10 mouse cellular contexts compared by ENCODE assay signal in genomic region chr2:91470055-91470647, GRCm38 (mm10). TPM values are rescaled to one million over a fixed set of nuclear protein-coding genes. Genes with fewer than 3 reads are reported as not detected.
A peak's percentile ranks its signal among the peaks of the same experiment; 100 is the strongest.
DNase-seq lines count a peak whose midpoint lies in the region; ATAC-seq lines count a peak whose summit lies in the region.
"Had no signal": no experiment of that assay in that cellular context is flagged by ENCODE, and none has a peak within 500 bp of the region (broad histone marks: within the 10 kb centered on the region; RNA-seq: fewer than 3 reads in every experiment).

No protein-coding gene starts in this region.

- peak; percentile 57; the same call in 1 of the 2 replicates for ATAC-seq in forebrain, embryonic 13.5 days
- peak; percentile 62 for ATAC-seq in neural tube, embryonic 14.5 days (ENCODE audit: low read depth)
- no peak for ATAC-seq in granulocyte monocyte progenitor cell, adult 5-6 weeks (replicated peaks; ENCODE audit: poor library complexity, severe bottlenecking)
- no peak for ATAC-seq in kidney, embryonic 15.5 days (replicated peaks; ENCODE audit: low FRiP score)

- peak overlapping the region; percentile 9; the same call in 1 of the 2 replicates for H3K9ac ChIP-seq in forebrain, embryonic 13.5 days
- 0 out of 2 replicates have a peak overlapping the region, but pooled peaks have one; percentile 3 for H3K9ac ChIP-seq in neural tube, embryonic 14.5 days (replicated peaks; ENCODE audit: low read depth, low read length)
- no peak overlapping the region for H3K9ac ChIP-seq in kidney, embryonic 15.5 days

- peak; percentile 28 for DNase-seq in cerebellum, adult 9-10 months
- no peak for DNase-seq in cerebellum, adult 11-12 months
- DNase-seq in left cerebral cortex, adult 11 months (ENCODE audit: low spot score), result peak; percentile 71
- no peak for DNase-seq in thymus, postnatal 14 days
- DNase-seq: kidney, adult 2 months had no signal

- H3K4me1 ChIP-seq in forebrain, embryonic 13.5 days, result peaks cover 40% of the 10 kb centered on the region
- H3K4me1 ChIP-seq in neural tube, embryonic 14.5 days (ENCODE audit: control insufficient read depth, insufficient read depth, low read length), result peaks cover 6% of the 10 kb centered on the region
- H3K4me1 ChIP-seq in kidney, embryonic 15.5 days, result peaks cover 30% of the 10 kb centered on the region

- 18% methylated on average over 7 of the region's 7 CpGs for WGBS in forebrain, embryonic 13.5 days
- 16% methylated on average over 7 of the region's 7 CpGs for WGBS in neural tube, embryonic 14.5 days
- 48% methylated on average over 7 of the region's 7 CpGs for WGBS in kidney, embryonic 15.5 days

- no peak overlapping the region for H3K4me3 ChIP-seq in forebrain, embryonic 13.5 days
- no peak overlapping the region for H3K4me3 ChIP-seq in neural tube, embryonic 14.5 days (ENCODE audit: low read depth, low read length)
- H3K4me3 ChIP-seq in kidney, embryonic 15.5 days (replicated peaks), result no peak overlapping the region
- H3K4me3 ChIP-seq: megakaryocyte, embryonic 14.5 days had no signal

- 0 out of 2 replicates have a peak overlapping the region, but pooled peaks have one; percentile 23 for H3K4me2 ChIP-seq in forebrain, embryonic 13.5 days
- H3K4me2 ChIP-seq in neural tube, embryonic 14.5 days (ENCODE audit: low read depth, low read length), result no peak overlapping the region
- no peak overlapping the region for H3K4me2 ChIP-seq in kidney, embryonic 15.5 days

- H3K36me3 ChIP-seq in forebrain, embryonic 13.5 days (ENCODE audit: poor library complexity, severe bottlenecking), result peaks cover 42% of the 10 kb centered on the region
- H3K36me3 ChIP-seq in neural tube, embryonic 14.5 days (ENCODE audit: control insufficient read depth, insufficient read depth, low read length), result no peaks in the 10 kb centered on the region; the same call in 1 of the 2 replicates
- H3K36me3 ChIP-seq in kidney, embryonic 15.5 days, result peaks cover 39% of the 10 kb centered on the region

- H3K9me3 ChIP-seq in forebrain, embryonic 13.5 days (replicated peaks), result no peaks in the 10 kb centered on the region
- H3K9me3 ChIP-seq in neural tube, embryonic 14.5 days (ENCODE audit: control insufficient read depth, low read length), result no peaks in the 10 kb centered on the region
- no peaks in the 10 kb centered on the region for H3K9me3 ChIP-seq in kidney, embryonic 15.5 days (replicated peaks)
- H3K9me3 ChIP-seq: megakaryocyte, embryonic 14.5 days had no signal

- 0 out of 2 replicates have a peak overlapping the region, but pooled peaks have one; percentile 26 for H3K27ac ChIP-seq in forebrain, embryonic 13.5 days
- H3K27ac ChIP-seq in neural tube, embryonic 14.5 days (ENCODE audit: low read depth, low read length), result no peak overlapping the region
- no peak overlapping the region for H3K27ac ChIP-seq in kidney, embryonic 15.5 days

- no peaks in the 10 kb centered on the region for H3K27me3 ChIP-seq in forebrain, embryonic 13.5 days
- no peaks in the 10 kb centered on the region for H3K27me3 ChIP-seq in neural tube, embryonic 14.5 days (ENCODE audit: control insufficient read depth, insufficient read depth, low read length)
- no peaks in the 10 kb centered on the region for H3K27me3 ChIP-seq in kidney, embryonic 15.5 days

RNA-seq across cellular contexts. Expression of gene Lrp4, which starts 12.8 kb away (rescaled TPM):
- polyA plus RNA-seq in forebrain, embryonic 13.5 days (2015; fragmentation: Nextera tagmentation; extraction: Ambion mirVana), result 10.3 and 11.3 TPM in 2 replicates
- polyA plus RNA-seq in neural tube, embryonic 14.5 days (2014; fragmentation: Nextera tagmentation; extraction: Ambion mirVana), result 6.4 and 7.2 TPM in 2 replicates
- total RNA-seq in granulocyte monocyte progenitor cell, adult 5-6 weeks (2014; fragmentation: Nextera tagmentation), result 2.6 and 2.8 TPM in 2 replicates
- 5.2 and 5.4 TPM in 2 replicates for total RNA-seq in granulocyte monocyte progenitor cell, adult 5-6 weeks (2017)
- polyA plus RNA-seq in kidney, embryonic 15.5 days (2015; fragmentation: Nextera tagmentation; extraction: Ambion mirVana), result 9.3 and 9.5 TPM in 2 replicates

RNA-seq across cellular contexts. Expression of gene 1110051M20Rik, which starts 25.6 kb away (rescaled TPM):
- 137 and 149 TPM in 2 replicates for polyA plus RNA-seq in forebrain, embryonic 13.5 days (2015; fragmentation: Nextera tagmentation; extraction: Ambion mirVana)
- 149 and 163 TPM in 2 replicates for polyA plus RNA-seq in neural tube, embryonic 14.5 days (2014; fragmentation: Nextera tagmentation; extraction: Ambion mirVana)
- total RNA-seq in granulocyte monocyte progenitor cell, adult 5-6 weeks (2014; fragmentation: Nextera tagmentation), result 8.8 and 9.6 TPM in 2 replicates
- total RNA-seq in granulocyte monocyte progenitor cell, adult 5-6 weeks (2017), result 5.8 and 6.7 TPM in 2 replicates
- 56.0 and 65.7 TPM in 2 replicates for polyA plus RNA-seq in kidney, embryonic 15.5 days (2015; fragmentation: Nextera tagmentation; extraction: Ambion mirVana)

RNA-seq across cellular contexts. Expression of gene Ckap5, which starts 56.4 kb away (rescaled TPM):
- 185 and 187 TPM in 2 replicates for polyA plus RNA-seq in forebrain, embryonic 13.5 days (2015; fragmentation: Nextera tagmentation; extraction: Ambion mirVana)
- polyA plus RNA-seq in neural tube, embryonic 14.5 days (2014; fragmentation: Nextera tagmentation; extraction: Ambion mirVana), result 117 and 123 TPM in 2 replicates
- total RNA-seq in granulocyte monocyte progenitor cell, adult 5-6 weeks (2014; fragmentation: Nextera tagmentation), result 44.9 and 84.2 TPM in 2 replicates
- 80.5 and 87.9 TPM in 2 replicates for total RNA-seq in granulocyte monocyte progenitor cell, adult 5-6 weeks (2017)
- 83.3 and 100 TPM in 2 replicates for polyA plus RNA-seq in kidney, embryonic 15.5 days (2015; fragmentation: Nextera tagmentation; extraction: Ambion mirVana)

Comparison
In these comparisons a context has a peak if more than half of its experiments do, and no peak if none do; other contexts are left out.
1. DNase-seq: peak in cerebellum, adult 9-10 months (single experiment) and left cerebral cortex, adult 11 months (single experiment); none in cerebellum, adult 11-12 months (single experiment) and thymus, postnatal 14 days (single experiment).
2. ATAC-seq: peak in forebrain, embryonic 13.5 days (single experiment) and neural tube, embryonic 14.5 days (single experiment); none in granulocyte monocyte progenitor cell, adult 5-6 weeks (single experiment) and kidney, embryonic 15.5 days (single experiment).